Mouse (Mus musculus) gastrocnemius, postnatal 25 days (tissue): ENCODE measurements around the gene Zfp385b. TPM values are rescaled to one million over a fixed set of nuclear protein-coding genes. Genes with fewer than 3 reads are reported as not detected.
A peak's percentile ranks its signal among the peaks of the same experiment; 100 is the strongest.

ENCODE experiments used
- DNase-seq: peaks from one replicate; pipeline ENCODE4 v3.0.0; 2022
- long read RNA-seq, 2 experiments: library from polyadenylated mRNA; stranded (forward); transcript quantifications; one replicate each; pipeline ENCODE4 v2.0.0; 2021
- total RNA-seq, 2 experiments: library from RNA; stranded (reverse); gene quantifications; 1 replicate in 1 of 2; 2 replicates in 1 of 2; pipeline ENCODE4 v1.2.3; 2021

Zfp385b gene
- total RNA-seq: 10 to 100 TPM in 1 of 2 experiments, 1 to 10 TPM in 1; 3.7 to 15.2 TPM
- long read RNA-seq, experiment 1: 0 reads
- long read RNA-seq, experiment 2, partial matches to known transcripts: 0 of 1 reads
- long read RNA-seq, experiment 2, other reads (novel, unspliced or antisense): 1 of 1 reads

DNA sequence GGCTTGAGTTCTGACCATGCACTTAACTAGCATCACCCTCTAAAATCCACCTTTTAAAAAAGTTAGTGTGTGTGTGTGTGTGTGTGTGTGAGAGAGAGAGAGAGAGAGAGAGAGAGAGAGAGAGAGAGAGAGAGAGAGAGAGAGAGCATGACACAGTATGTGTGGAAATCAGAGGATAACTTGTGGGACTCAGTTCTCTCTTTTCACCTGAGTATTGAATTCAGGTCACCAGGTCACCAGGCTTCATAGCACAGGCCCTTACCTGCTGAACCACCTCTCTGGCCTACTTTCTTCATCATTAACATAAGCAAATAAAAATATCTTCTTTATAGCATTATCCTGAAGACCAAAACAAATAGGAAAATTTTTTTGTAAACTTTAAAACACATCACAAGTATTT, at the start of gene Zfp385b:
Zfp385b (minus strand) TSS at position 101 of the 400 bp plus-strand sequence.
- no peak for DNase-seq

DNA sequence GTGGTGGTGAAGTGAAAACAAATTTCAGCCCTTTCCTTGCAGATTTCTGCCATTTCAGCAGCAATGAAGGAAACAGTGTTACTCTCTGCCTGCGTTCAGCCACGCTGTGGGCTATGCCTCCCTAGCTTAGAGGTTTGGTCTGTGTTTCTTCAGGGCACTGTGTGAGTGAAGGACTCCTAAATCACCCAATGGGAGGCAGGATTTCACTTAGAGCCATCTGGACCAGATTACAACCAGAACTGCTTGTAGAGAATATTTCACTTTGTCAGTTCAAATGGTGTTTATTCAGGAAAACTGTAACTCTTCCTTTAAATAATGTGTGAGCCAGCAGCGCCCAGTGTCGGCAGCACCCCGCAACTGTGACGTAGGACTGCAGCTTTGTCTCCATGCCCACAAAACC, 44.5 kb upstream of the Zfp385b start:
- DNase-seq: no peak

DNA sequence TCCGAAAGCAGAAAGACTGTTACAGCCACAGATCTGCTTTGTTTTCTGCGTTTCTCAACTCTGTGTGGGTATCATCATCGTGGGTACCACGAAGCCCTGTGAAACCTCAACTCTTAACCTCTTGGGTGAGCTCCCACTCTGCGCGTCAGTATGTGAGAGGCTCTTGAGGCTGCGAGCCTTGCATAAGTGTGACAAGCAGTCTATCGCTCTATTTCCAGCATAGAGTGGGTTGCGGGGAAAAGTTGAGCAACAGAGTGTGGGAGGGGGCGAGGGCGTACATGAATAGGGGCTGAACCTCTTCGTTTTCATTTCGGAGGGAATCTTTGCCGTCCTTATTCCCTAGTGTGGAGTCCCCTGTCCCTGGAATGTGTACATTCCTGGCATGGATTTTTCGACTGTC, 44.1 kb upstream of the Zfp385b start:
- no peak for DNase-seq

DNA sequence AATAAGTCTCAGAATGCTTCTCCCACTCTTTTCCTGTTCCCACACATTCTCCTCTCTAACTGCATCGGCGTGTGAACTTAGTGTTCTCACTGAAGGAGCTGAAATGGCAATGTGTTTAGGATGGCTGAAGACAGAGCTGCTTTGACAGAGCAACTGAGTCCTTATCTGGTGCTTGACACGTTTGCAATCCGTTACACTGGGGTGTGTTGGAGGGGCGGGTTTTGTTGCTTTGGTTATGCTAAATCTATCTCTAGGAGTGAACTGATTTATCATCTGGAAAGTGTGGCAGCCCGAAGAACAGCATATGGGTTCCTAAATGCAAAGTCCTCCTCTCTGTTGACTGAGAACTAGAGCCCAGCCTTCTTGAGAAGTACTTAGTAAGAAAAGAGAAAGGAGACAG, 22.0 kb upstream of the Zfp385b start:
- DNase-seq: no peak

DNA sequence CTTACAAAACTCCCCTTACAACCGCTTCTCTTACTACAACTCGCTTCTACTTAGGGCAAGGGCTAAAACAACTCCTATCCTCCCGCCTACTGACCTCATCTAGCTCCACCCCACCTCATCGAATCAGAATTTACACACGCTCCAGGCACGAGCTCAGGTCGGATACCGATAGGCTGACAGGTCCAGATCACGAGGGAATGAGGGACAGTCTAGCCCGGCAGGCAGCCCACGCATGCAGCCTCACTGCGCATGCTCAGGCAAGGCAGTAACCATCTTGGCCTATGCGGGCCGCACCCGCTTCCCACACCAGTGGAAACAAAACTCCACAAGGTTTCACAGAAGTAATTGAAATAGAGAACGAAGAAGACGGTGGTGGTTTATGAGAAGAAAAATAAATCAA, 20.1 kb upstream of the Zfp385b start:
- no peak for DNase-seq

DNA sequence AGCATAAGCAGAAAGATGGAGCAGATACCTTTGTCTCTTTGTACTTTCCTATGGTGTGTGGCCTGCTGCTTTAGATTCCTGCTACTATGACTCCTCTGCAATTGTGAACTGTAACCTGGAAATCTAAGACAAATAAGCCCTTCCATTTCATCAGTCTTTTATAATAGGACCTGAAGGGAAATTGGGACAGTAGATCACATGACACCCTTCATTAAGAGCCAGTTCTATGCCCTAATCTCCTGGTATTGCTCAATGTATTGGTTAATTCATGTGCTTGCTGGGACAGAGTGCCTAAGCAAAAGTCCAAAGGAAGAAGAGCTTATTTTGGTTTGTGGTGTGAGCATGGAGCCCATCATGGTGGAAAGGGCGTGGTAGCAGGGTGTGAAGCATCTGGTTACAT, 19.2 kb upstream of the Zfp385b start:
- DNase-seq: no peak

DNA sequence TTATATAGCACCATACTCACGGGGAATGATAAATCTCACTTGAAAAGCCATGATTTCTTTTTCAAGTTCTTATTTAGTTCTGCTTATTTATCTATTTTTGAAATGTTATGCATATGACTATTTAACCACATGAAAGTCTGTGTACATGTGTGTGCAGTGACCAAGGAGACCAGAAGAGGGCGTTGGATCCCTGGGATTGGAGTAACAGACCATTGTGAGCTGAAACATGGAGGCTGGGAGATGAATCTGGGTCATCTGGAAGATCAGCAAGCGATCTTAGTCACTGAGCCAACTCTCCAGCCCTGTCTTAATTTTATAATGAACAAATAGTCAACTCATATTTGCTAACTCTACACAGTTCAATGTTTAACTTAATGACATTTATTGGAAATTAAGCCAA, 16.3 kb upstream of the Zfp385b start:
- no peak for DNase-seq

DNA sequence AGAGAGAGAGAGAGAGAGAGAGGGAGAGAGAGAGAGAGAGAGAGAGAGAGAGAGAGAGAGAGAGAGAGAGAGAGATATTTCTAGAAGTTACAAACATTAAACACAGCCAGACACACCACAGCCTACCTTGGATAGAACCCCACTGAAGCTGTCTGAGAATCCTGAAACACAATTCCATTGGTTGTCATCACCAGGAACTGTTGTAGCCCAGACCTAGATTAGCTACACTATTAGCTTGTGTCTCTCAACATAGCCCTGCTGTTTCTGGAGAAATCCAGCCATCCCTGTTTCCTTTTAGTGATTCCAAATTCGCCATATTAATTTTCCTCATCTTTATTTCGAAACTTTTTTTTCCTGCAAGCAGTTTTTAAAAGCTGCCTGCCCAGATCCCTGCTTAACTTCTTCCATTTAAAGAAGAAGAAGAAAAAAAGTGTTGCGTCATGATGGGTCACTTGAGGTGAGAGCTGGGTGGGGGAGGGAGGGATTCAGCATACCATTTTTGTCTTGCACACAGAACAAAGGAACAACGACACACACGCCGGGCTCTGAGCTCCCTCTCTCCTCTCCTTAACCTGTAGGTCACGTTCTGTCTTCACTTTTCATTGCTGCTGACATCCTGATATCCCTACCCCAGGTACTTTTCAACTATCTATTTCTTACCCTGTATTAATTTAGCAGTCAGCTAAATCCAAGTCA, 6.8 kb upstream of the Zfp385b start:
- no peak for DNase-seq

DNA sequence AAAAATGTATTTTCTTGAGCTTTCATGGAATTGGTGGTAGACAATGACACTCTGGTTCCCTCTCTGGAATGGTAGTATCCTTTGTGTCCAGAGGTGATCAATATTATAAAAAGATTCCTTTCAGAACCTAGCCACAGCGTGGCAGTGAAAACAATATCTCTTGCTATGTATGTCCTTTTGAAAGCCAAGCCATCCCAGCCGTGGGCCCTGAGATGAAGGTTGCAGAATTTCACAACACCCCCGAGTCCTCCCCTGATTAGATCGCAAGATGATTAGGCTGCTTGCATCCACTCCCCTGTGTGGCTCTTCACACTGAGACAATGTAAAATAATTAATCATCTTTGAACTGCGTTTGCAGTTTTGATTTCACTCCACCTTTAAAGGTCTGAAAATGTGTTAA, 3.6 kb upstream of the Zfp385b start:
- DNase-seq: no peak

DNA sequence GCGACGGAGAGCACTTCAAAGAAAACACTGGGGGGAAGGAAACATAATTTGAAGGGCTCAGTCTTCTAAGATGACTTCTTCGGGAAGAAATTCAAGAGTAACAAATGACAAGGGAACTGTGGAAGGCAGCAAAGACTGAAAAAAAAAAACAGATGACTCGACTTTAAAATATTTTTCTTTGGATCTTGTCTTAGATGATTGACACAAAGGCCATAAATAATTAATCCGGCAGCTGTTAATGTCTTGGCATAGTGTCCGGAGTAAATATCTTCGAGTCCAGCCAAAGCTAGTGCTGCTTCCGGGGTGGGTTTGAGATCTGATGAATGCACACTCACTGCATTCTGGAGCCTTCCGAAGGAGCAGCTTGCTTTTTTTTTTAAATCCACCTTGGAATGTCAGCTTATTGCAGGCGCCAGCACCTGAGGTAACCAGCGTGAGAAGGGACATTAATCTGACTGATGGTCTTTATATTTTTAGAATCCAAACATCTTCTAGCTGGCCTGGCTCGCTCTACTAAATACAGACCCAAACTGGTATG, 2.0 kb downstream of the Zfp385b start:
- DNase-seq: no peak

DNA sequence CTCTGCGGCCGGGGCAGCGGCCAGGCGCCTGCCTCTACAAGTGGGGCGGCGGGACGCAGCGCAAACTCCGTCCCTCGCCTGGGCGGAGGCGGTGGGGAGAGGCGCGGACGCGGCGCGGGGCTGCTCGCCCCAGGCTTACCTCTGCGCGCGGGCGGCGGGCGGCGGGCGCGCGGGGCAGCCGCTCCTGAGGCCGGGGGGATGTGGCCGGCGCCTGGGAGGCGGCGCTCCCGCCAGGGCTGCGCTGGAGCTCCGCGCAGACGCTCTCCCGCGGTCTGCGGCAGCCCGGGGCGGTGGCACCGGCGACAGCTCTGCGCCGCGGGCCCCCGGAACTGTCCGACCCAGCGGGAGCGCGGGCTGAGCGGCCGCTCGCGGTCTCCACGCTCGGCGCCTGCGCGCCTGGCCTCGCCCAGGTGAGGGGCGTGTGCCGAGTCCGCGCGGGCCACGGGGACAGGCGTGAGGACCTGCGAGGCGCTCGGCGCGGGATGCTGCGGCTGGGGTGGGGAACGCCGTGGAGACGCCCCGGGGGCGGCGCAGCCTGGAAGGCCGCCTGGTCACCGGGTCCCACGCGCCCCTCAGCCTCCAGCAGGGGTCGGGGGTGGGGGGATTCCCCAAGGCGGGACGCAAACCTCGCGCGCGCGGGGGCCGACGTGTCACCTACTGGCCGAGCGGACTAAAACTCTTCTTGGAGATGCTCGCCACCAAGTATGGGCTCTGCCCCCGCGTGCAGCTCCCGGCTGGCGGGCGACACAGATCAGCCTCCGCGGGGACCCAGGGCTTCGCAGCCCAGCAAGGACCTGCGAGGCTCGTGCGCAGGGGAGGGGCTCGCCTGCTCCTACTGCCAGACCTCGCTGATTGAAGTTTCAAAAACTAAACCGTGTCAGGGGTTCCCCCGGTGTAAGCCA, 2.8 kb downstream of the Zfp385b start:
- DNase-seq: peak; percentile 19

DNA sequence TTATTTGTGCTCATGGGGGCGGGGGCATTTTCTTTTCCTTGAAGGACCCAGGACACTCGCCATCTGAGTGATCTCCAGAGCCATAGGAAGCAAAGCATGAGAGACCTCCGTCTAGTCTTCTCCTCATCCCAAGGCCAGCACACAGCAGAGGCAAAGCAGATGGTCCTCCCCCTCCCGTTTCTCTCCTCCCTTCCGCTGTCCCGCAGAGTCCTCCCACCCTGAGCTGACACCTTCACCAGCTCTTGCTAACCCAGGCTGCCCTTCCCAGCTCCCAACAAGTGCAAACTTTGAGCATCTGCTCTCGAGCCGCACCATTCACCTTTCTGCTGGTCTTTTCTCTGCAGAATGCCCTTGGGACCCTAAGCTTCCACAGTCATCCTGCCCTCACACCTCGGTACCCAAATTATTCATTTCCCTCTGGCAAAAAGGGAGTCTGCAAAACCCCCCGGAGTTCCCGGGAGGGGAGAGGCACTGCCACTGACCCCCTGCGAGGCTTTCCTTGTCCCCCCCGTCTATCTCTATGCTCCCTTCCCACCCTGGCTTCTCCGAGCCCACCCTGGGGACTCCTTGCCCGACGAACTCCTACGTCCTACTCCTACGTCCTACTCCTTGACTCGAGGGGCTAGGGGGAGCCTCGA, 3.5 kb downstream of the Zfp385b start:
- no peak for DNase-seq

DNA sequence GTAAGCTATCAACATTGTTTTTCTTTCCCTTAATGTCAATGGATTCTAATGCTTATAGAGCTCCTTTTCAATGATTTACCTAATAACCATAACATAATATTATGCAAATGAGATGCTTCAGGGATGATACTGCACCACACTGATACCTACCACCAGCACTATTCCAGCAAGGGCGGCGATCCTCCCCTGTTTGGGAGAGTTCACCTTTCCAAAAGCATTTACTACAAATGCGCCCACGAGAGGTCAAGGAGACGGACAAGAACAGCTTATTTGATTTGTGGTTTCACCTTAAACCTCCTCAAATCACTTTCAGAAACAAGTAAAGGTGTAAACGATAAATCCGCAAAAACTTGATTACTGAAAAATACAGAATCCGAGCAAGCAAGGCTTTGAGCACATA, 4.5 kb downstream of the Zfp385b start:
- no peak for DNase-seq

DNA sequence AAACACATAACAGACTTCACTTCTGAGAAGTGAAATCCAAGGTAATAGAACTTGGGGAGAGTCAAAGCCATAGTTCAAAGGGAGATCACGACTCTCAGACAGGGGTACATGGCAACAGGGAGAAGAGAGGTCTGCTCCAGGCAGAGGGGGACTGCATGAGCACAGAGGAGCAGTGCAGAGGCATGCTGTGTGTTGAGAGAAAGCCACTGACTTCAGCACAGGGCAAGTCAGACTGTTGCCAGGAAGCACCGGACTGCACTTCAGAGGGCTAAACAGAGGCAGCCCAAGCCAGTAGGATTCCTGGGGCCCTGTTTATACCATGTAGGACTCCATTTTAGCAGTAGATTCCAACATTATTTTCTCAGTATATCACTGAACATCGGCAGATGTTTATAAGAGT, 6.4 kb downstream of the Zfp385b start:
- no peak for DNase-seq

DNA sequence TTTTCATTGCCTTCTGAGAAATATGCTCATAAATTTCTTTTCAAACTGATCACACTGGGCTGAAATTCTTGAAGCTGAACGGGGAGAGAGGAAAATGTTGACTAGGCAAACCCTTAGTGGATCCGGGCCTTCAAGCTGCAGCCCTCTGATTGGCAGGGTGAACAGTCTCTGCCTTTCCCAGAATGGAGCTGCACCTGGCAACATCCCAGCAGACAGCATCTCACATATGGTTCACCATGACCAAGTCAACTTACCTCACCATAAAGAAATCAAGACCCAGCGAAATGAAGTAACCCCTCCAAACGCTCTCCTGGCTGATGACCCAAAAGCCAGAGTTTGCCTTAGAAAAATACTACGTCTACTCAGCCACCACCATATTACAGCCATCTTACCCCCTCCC, 8.7 kb downstream of the Zfp385b start:
- no peak for DNase-seq

DNA sequence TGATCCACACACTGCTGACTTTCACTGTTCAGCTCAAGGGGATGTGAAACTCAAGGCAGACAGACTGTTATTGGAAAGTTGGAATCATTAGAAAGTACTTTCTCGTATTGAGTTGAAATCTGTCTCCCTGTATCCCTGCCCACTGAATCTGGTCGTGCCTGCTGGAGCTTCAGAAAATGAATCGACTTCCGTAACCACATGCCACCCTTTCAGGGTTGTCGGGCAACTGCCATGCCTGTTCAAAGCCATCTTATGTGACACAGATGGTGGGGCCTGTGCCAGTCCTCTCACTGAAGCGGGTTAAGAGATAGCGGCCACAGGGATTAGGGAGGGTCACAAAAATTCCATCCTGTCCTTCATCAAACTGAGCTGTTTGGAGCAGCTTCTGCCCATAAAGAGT, 14.7 kb downstream of the Zfp385b start:
- no peak for DNase-seq

DNA sequence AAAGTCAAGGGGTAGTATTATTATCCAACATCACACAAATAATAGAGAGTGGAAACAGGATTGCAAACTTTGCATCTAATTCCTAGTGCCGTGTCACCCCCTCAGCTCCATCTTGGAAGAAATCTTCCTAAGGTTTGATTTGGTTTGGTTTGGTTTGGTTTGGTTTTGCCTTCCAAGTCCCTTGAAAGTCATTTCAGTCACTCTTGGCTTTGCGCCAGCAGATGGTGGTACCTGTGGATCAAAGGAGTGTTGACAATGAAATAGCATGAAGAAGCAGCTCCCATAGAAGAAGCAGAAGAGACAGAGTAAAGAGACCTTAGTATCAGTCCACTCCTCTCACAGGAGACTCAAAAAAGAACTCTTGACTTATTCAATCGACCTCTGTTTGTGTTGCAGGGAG, 17.1 kb downstream of the Zfp385b start:
- no peak for DNase-seq

DNA sequence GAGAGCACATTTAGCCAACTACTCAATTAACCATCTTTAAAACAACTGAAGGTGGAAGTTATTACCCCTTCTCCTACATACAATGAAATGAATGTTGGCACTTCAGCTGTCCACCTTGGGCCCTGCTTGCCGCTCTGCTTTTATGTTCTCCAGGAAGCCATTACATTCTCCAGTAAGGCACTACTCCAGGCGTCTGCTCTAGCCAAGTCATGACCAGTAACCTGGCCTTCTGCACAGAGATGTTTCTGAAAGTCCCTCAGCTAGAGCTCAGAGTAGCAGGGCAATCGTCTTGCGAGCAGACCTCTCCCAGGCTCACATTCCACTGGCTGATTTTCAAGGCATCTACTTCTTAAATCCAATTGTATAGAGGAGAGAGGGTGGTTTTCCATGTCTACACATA, 18.0 kb downstream of the Zfp385b start:
- DNase-seq: no peak

DNA sequence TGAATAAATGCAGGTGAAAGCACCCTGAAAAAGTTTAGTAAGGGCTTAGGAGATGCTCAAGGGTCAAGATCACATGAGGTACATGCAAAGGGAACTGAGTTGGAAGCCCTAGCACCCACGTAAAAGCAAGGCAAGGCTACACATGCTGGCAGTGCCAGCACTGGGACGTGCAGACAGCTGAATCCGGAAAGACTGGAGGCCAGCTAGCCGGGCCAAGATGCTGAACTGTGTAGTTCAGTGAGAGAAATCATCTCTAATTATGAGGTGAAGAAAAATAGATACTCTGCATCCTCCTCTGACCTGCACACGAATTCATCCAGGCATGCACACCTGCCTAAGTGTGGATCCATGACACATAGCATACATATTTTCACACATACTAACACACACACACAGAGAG, 18.4 kb downstream of the Zfp385b start:
- DNase-seq: no peak

DNA sequence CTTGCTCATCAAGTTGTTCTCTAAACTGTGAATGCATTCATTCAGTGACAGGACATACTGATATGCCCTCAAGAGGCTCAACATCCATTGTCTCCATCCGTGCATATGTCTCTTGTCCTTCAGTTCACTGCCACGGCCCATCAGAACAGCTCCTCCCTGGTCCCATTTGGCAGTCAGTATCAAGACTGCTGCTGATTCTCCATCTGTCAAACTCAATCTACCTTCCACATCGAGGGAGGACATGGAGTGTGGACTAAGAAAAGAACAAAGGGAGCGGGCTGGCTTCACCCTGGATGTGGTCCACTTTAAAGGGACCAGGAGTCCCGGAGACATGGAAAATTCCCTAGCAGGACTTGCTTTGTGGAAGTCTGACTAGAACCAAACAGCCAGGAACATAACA, 22.2 kb downstream of the Zfp385b start:
- DNase-seq: no peak

DNA sequence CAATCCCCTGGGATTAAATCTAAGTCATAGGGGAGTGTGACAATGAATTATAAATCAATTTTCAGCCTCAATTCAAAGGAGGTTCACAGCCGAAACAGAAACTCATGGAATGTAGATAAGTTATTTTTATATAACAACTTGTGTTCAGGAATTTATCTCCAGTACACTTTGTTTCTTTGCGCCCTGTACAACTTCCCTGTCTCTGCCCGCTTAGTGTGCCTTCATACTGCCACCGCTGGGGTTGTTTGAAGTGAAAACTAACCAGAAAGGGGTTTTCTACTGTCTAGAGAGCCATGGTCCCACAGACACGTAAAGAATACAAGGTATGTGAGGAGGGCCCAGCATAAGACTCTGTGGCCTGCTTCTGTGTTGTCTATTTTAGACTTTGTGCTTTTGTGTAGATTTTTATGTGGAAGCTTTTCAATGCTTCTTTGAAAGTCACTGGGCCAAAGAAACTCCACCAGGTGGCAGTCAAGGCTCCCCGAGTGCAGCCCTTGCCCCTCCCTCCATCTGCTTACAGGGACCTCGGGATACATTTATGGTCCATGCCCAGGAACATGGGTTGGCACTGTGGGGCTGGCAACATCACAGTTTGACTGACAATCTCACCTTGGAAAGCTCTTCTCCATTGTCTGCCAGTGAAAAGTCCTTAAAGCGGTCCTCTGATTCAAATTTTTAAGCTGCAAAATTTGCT, 23.4 kb downstream of the Zfp385b start:
- DNase-seq: peak; percentile 20

DNA sequence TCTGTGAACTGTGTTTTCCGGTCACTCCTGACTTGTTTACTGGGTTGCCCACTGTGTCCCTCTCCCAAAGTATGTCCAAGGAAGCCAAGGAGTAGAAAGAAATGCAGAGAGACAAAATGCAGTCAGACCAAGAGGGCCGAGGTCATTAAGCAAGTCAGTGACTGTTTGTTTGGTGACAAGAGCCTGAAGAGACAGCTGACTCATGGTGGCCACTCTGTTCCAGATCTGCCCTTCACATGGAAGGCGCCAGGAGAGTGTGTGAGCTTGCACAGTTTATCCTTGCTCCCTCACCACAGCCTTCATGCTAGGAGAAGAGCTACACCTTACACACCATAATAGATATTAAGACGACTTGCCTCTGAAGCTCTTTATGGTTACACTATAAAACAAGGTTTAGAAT, 28.6 kb downstream of the Zfp385b start:
- DNase-seq: no peak
